18 mouse cellular contexts compared by ENCODE assay signal in genomic region chr10:51014901-51015300, GRCm38 (mm10).
DNase-seq lines count a peak whose midpoint lies in the region; ATAC-seq and TF ChIP-seq lines count a peak whose summit lies in the region.
"Had no signal": no experiment of that assay in that cellular context is flagged by ENCODE, and none has a peak within 500 bp of the region (broad histone marks: within the 10 kb centered on the region; RNA-seq: fewer than 3 reads in every experiment).

No protein-coding gene starts in this region.

- no peak overlapping the region for H3K4me2 ChIP-seq in midbrain, embryonic 13.5 days (replicated peaks)
- H3K4me2 ChIP-seq in midbrain, embryonic 16.5 days (ENCODE audit: low read length), result no peak overlapping the region
- H3K4me2 ChIP-seq in hindbrain, embryonic 14.5 days (replicated peaks), result no peak overlapping the region
- H3K4me2 ChIP-seq: heart, embryonic 12.5 days; limb, embryonic 12.5 days had no signal

- no peak overlapping the region for H3K9ac ChIP-seq in midbrain, embryonic 13.5 days (replicated peaks)
- no peak overlapping the region for H3K9ac ChIP-seq in midbrain, embryonic 16.5 days (ENCODE audit: low read depth, low read length)
- no peak overlapping the region for H3K9ac ChIP-seq in hindbrain, embryonic 14.5 days
- H3K9ac ChIP-seq: heart, embryonic 12.5 days; limb, embryonic 12.5 days; liver, embryonic 14.5 days had no signal

- H3K9me3 ChIP-seq in midbrain, embryonic 13.5 days, result no peaks in the 10 kb centered on the region
- no peaks in the 10 kb centered on the region for H3K9me3 ChIP-seq in midbrain, embryonic 16.5 days (replicated peaks; ENCODE audit: control insufficient read depth, low read length, poor library complexity, severe bottlenecking)
- H3K9me3 ChIP-seq in hindbrain, embryonic 14.5 days (ENCODE audit: control insufficient read depth, low read length), result no peaks in the 10 kb centered on the region
- H3K9me3 ChIP-seq: heart, embryonic 12.5 days; limb, embryonic 12.5 days; megakaryocyte, embryonic 14.5 days had no signal

- no peak for TF ChIP-seq POLR2A in thymus, adult 2 months (IDR thresholded peaks at IDR 0.05; ENCODE audit: control insufficient read depth, extremely low read depth, insufficient read depth, low read length, poor library complexity)

- WGBS in midbrain, embryonic 13.5 days, result 12% methylated on average over 2 of the region's 2 CpGs
- 13% methylated on average over 2 of the region's 2 CpGs for WGBS in midbrain, embryonic 16.5 days
- 20% methylated on average over 2 of the region's 2 CpGs for WGBS in hindbrain, embryonic 14.5 days
- 67% methylated on average over 2 of the region's 2 CpGs for WGBS in thymus, adult 2 months

- no peak for TF ChIP-seq CTCF in thymus, adult 2 months (IDR thresholded peaks at IDR 0.05; ENCODE audit: borderline replicate concordance, control insufficient read depth, extremely low read depth, insufficient read depth, low read length, poor library complexity)

- no peak overlapping the region for H3K4me3 ChIP-seq in midbrain, embryonic 13.5 days (replicated peaks)
- no peak overlapping the region for H3K4me3 ChIP-seq in midbrain, embryonic 16.5 days (ENCODE audit: low read depth, low read length)
- no peak overlapping the region for H3K4me3 ChIP-seq in hindbrain, embryonic 14.5 days (replicated peaks; ENCODE audit: low read length)
- no peak overlapping the region for H3K4me3 ChIP-seq in thymus, adult 2 months (ENCODE audit: control insufficient read depth, insufficient read depth, low read length)
- H3K4me3 ChIP-seq: heart, embryonic 12.5 days; limb, embryonic 12.5 days; megakaryocyte, embryonic 14.5 days had no signal

- peaks cover 41% of the 10 kb centered on the region for H3K27me3 ChIP-seq in midbrain, embryonic 13.5 days
- no peaks in the 10 kb centered on the region for H3K27me3 ChIP-seq in midbrain, embryonic 16.5 days (ENCODE audit: control insufficient read depth, insufficient read depth, low read depth, low read length)
- H3K27me3 ChIP-seq in hindbrain, embryonic 14.5 days (ENCODE audit: control insufficient read depth, insufficient read depth, low read length), result 0 out of 2 replicates have a peak, but pooled peaks cover 4% of the 10 kb centered on the region
- no peaks in the 10 kb centered on the region for H3K27me3 ChIP-seq in thymus, adult 2 months (ENCODE audit: control insufficient read depth, insufficient read depth, low read length)
- H3K27me3 ChIP-seq: heart, embryonic 12.5 days; limb, embryonic 12.5 days; megakaryocyte, embryonic 14.5 days had no signal

- H3K27ac ChIP-seq in midbrain, embryonic 13.5 days, result no peak overlapping the region
- no peak overlapping the region for H3K27ac ChIP-seq in midbrain, embryonic 16.5 days (ENCODE audit: low read length)
- H3K27ac ChIP-seq in hindbrain, embryonic 14.5 days, result no peak overlapping the region
- H3K27ac ChIP-seq in thymus, adult 2 months (ENCODE audit: control insufficient read depth, insufficient read depth, low read length), result no peak overlapping the region
- H3K27ac ChIP-seq: limb, embryonic 12.5 days; liver, embryonic 14.5 days; stomach, postnatal 0 days had no signal

- no peaks in the 10 kb centered on the region for H3K36me3 ChIP-seq in midbrain, embryonic 13.5 days
- H3K36me3 ChIP-seq in midbrain, embryonic 16.5 days (ENCODE audit: control insufficient read depth, insufficient read depth, low read length), result no peaks in the 10 kb centered on the region
- H3K36me3 ChIP-seq in hindbrain, embryonic 14.5 days (replicated peaks; ENCODE audit: control insufficient read depth, insufficient read depth), result no peaks in the 10 kb centered on the region
- no peaks in the 10 kb centered on the region for H3K36me3 ChIP-seq in thymus, adult 2 months (ENCODE audit: control insufficient read depth, insufficient read depth, low read length)
- H3K36me3 ChIP-seq: heart, embryonic 12.5 days; limb, embryonic 12.5 days had no signal

- ATAC-seq in midbrain, embryonic 13.5 days, result peak; percentile 68
- ATAC-seq in midbrain, embryonic 16.5 days, result no peak
- peak; percentile 67 for ATAC-seq in hindbrain, embryonic 14.5 days (ENCODE audit: low FRiP score)
- ATAC-seq: activated CD4-positive, CD25-positive, alpha-beta regulatory T cell, adult 4 months; lung, postnatal 0 days had no signal

- peak; percentile 20 to 23 for DNase-seq in cerebellum, postnatal 14 days
- no peak for DNase-seq in cerebellum, adult 18-20 months
- no peak for DNase-seq in hindbrain, embryonic 14.5 days (ENCODE audit: low spot score)
- peak; percentile 11 for DNase-seq in retina, embryonic 14.5 days (ENCODE audit: low spot score)
- no peak for DNase-seq in thymus, adult 2 months
- DNase-seq in spleen, adult 18-20 months, result no peak
- DNase-seq: heart, postnatal 36 days; kidney, adult 2 months; thymus, postnatal 25 days had no signal

- peaks cover 26% of the 10 kb centered on the region for H3K4me1 ChIP-seq in midbrain, embryonic 13.5 days (replicated peaks)
- H3K4me1 ChIP-seq in midbrain, embryonic 16.5 days (ENCODE audit: control insufficient read depth, insufficient read depth, low read length), result peaks cover 10% of the 10 kb centered on the region
- H3K4me1 ChIP-seq in hindbrain, embryonic 14.5 days (replicated peaks; ENCODE audit: control insufficient read depth, insufficient read depth, low read length), result peaks cover 10% of the 10 kb centered on the region; the same call in 1 of the 2 replicates
- no peaks in the 10 kb centered on the region for H3K4me1 ChIP-seq in thymus, adult 2 months (replicated peaks; ENCODE audit: control insufficient read depth, insufficient read depth, low read length)
- H3K4me1 ChIP-seq: megakaryocyte, embryonic 14.5 days had no signal

Comparison
In these comparisons a context has a peak if more than half of its experiments do, and no peak if none do; other contexts are left out.
1. DNase-seq: peak in cerebellum, postnatal 14 days (2 of 2) and retina, embryonic 14.5 days (single experiment); none in cerebellum, adult 18-20 months (0 of 2), hindbrain, embryonic 14.5 days (single experiment), thymus, adult 2 months (single experiment) and spleen, adult 18-20 months (0 of 2).